Mouse (Mus musculus): Measurements from ENCODE around the gene Col7a1.

Col7a1 gene

GRCm38 (mm10) chr9:108964338-108964737, 11.0 kb downstream of the Col7a1 start:
- TF ChIP-seq NANOG (IDR thresholded peaks at IDR 0.05; ENCODE audit: borderline replicate concordance, low read length) (no peak), CTCF (conservative IDR thresholded peaks at IDR 0.05; ENCODE audit: low read length) (no peak), POU5F1 (IDR thresholded peaks at IDR 0.05; ENCODE audit: borderline replicate concordance, low read length) (no peak)
- peaks cover 15% of the 10 kb centered on the region for H3K4me1 ChIP-seq (replicated peaks; ENCODE audit: low read depth, low read length)
- no peaks in the 10 kb centered on the region for H3K36me3 ChIP-seq (ENCODE audit: insufficient read depth, low read length)
- H3K27me3 ChIP-seq (ENCODE audit: insufficient read depth, low read length): peaks cover 9% of the 10 kb centered on the region
- no peak overlapping the region for H3K4me3 ChIP-seq (replicated peaks; ENCODE audit: low read length)
- no peaks in the 10 kb centered on the region for H3K9me3 ChIP-seq (ENCODE audit: low read length)

GRCm38 (mm10) chr9:108970623-108971022, 17.2 kb downstream of the Col7a1 start:
- no peaks in the 10 kb centered on the region for H3K9me3 ChIP-seq (ENCODE audit: low read length)
- no peaks in the 10 kb centered on the region for H3K36me3 ChIP-seq (ENCODE audit: insufficient read depth, low read length)
- H3K4me3 ChIP-seq (replicated peaks; ENCODE audit: low read length): no peak overlapping the region
- TF ChIP-seq POU5F1 (IDR thresholded peaks at IDR 0.05; ENCODE audit: borderline replicate concordance, low read length) (no peak), NANOG (IDR thresholded peaks at IDR 0.05; ENCODE audit: borderline replicate concordance, low read length) (no peak), CTCF (conservative IDR thresholded peaks at IDR 0.05; ENCODE audit: low read length) (no peak)
- peaks cover 4% of the 10 kb centered on the region; the same call in 1 of the 2 replicates for H3K27me3 ChIP-seq (ENCODE audit: insufficient read depth, low read length)
- H3K4me1 ChIP-seq (replicated peaks; ENCODE audit: low read depth, low read length): no peaks in the 10 kb centered on the region

- no peak for TF ChIP-seq CTCF (conservative IDR thresholded peaks at IDR 0.05; ENCODE audit: low read length)
- no peak for TF ChIP-seq POU5F1 (IDR thresholded peaks at IDR 0.05; ENCODE audit: borderline replicate concordance, low read length)
- TF ChIP-seq NANOG (IDR thresholded peaks at IDR 0.05; ENCODE audit: borderline replicate concordance, low read length): no peak
- no peaks in the 10 kb centered on the region for H3K36me3 ChIP-seq (ENCODE audit: insufficient read depth, low read length)
- no peak overlapping the region for H3K4me3 ChIP-seq (replicated peaks; ENCODE audit: low read length)
- H3K27me3 ChIP-seq (ENCODE audit: insufficient read depth, low read length): no peaks in the 10 kb centered on the region
- no peaks in the 10 kb centered on the region for H3K9me3 ChIP-seq (ENCODE audit: low read length)
- peaks cover 8% of the 10 kb centered on the region for H3K4me1 ChIP-seq (replicated peaks; ENCODE audit: low read depth, low read length)
Observed at GRCm38 (mm10) chr9:108976483-108976882, 23.1 kb downstream of the Col7a1 start.

GRCm38 (mm10) chr9:108977966-108978365, 24.6 kb downstream of the Col7a1 start:
- H3K4me1 ChIP-seq (replicated peaks; ENCODE audit: low read depth, low read length): peaks cover 8% of the 10 kb centered on the region
- H3K36me3 ChIP-seq (ENCODE audit: insufficient read depth, low read length): no peaks in the 10 kb centered on the region
- no peak overlapping the region for H3K4me3 ChIP-seq (replicated peaks; ENCODE audit: low read length)
- H3K27me3 ChIP-seq (ENCODE audit: insufficient read depth, low read length): no peaks in the 10 kb centered on the region; the same call in 1 of the 2 replicates
- no peaks in the 10 kb centered on the region for H3K9me3 ChIP-seq (ENCODE audit: low read length)
- TF ChIP-seq CTCF (conservative IDR thresholded peaks at IDR 0.05; ENCODE audit: low read length) (no peak), NANOG (IDR thresholded peaks at IDR 0.05; ENCODE audit: borderline replicate concordance, low read length) (no peak)

GRCm38 (mm10) chr9:108982498-108982897, 29.1 kb downstream of the Col7a1 start:
- TF ChIP-seq POU5F1 (IDR thresholded peaks at IDR 0.05; ENCODE audit: borderline replicate concordance, low read length): no peak
- no peak for TF ChIP-seq NANOG (IDR thresholded peaks at IDR 0.05; ENCODE audit: borderline replicate concordance, low read length)
- TF ChIP-seq CTCF (conservative IDR thresholded peaks at IDR 0.05; ENCODE audit: low read length): no peak
- Histone ChIP-seq H3K27me3 (ENCODE audit: insufficient read depth, low read length) (peaks cover 17% of the 10 kb centered on the region), H3K4me3 (replicated peaks; ENCODE audit: low read length) (no peak overlapping the region), H3K36me3 (ENCODE audit: insufficient read depth, low read length) (no peaks in the 10 kb centered on the region), H3K4me1 (replicated peaks; ENCODE audit: low read depth, low read length) (peaks cover 10% of the 10 kb centered on the region), H3K9me3 (ENCODE audit: low read length) (no peaks in the 10 kb centered on the region)

- no peak for TF ChIP-seq NANOG (IDR thresholded peaks at IDR 0.05; ENCODE audit: borderline replicate concordance, low read length)
- TF ChIP-seq POU5F1 (IDR thresholded peaks at IDR 0.05; ENCODE audit: borderline replicate concordance, low read length): no peak
- no peak for TF ChIP-seq CTCF (conservative IDR thresholded peaks at IDR 0.05; ENCODE audit: low read length)
- Histone ChIP-seq H3K4me3 (replicated peaks; ENCODE audit: low read length) (no peak overlapping the region), H3K9me3 (ENCODE audit: low read length) (no peaks in the 10 kb centered on the region), H3K4me1 (replicated peaks; ENCODE audit: low read depth, low read length) (peaks cover 15% of the 10 kb centered on the region), H3K27me3 (ENCODE audit: insufficient read depth, low read length) (peaks cover 17% of the 10 kb centered on the region), H3K36me3 (ENCODE audit: insufficient read depth, low read length) (no peaks in the 10 kb centered on the region)
Observed at GRCm38 (mm10) chr9:108983209-108983608, 29.8 kb downstream of the Col7a1 start.

GRCm38 (mm10) chr9:108985710-108986109, 32.3 kb downstream of the Col7a1 start, which contains the start of gene Ucn2:
TSS of gene Ucn2 (plus strand) at chr9:108986010.
- no peaks in the 10 kb centered on the region for H3K9me3 ChIP-seq (ENCODE audit: low read length)
- no peak within 1 kb of the TSS for H3K4me3 ChIP-seq (replicated peaks; ENCODE audit: low read length)
- H3K27me3 ChIP-seq (ENCODE audit: insufficient read depth, low read length): peaks cover 17% of the 10 kb centered on the region
- TF ChIP-seq NANOG (IDR thresholded peaks at IDR 0.05; ENCODE audit: borderline replicate concordance, low read length) (no peak), POU5F1 (IDR thresholded peaks at IDR 0.05; ENCODE audit: borderline replicate concordance, low read length) (no peak), CTCF (conservative IDR thresholded peaks at IDR 0.05; ENCODE audit: low read length) (no peak)
- H3K36me3 ChIP-seq (ENCODE audit: insufficient read depth, low read length): no peaks in the 10 kb centered on the region
- peaks cover 34% of the 10 kb centered on the region for H3K4me1 ChIP-seq (replicated peaks; ENCODE audit: low read depth, low read length)

- TF ChIP-seq NANOG (IDR thresholded peaks at IDR 0.05; ENCODE audit: borderline replicate concordance, low read length): no peak
- no peak for TF ChIP-seq POU5F1 (IDR thresholded peaks at IDR 0.05; ENCODE audit: borderline replicate concordance, low read length)
- H3K9me3 ChIP-seq (ENCODE audit: low read length): no peaks in the 10 kb centered on the region
- H3K36me3 ChIP-seq (ENCODE audit: insufficient read depth, low read length): no peaks in the 10 kb centered on the region
- H3K4me3 ChIP-seq (replicated peaks; ENCODE audit: low read length): peak overlapping the region; percentile 13; the same call in 1 of the 2 replicates
- H3K4me1 ChIP-seq (replicated peaks; ENCODE audit: low read depth, low read length): peaks cover 51% of the 10 kb centered on the region
- peaks cover 17% of the 10 kb centered on the region for H3K27me3 ChIP-seq (ENCODE audit: insufficient read depth, low read length)
Observed at GRCm38 (mm10) chr9:108987704-108988350, 34.4 kb downstream of the Col7a1 start.

All from E14TG2a.4 (cell line).